Mouse (Mus musculus) MEL (cell line): ENCODE data around the gene Rpn2.

Experiments used
- CTCF ChIP-seq, 3 experiments: IDR thresholded peaks in 2 of 3; conservative IDR thresholded peaks in 1 of 3; 2 replicates each; pipeline ENCODE4 v1.5.1; 2011 to 2012; ENCODE audit warnings: low read length in 3 of 3, low read depth in 2 of 3, mild to moderate bottlenecking in 2 of 3, improper control_type of control experiment in 1 of 3, inconsistent platforms in 1 of 3, mixed read lengths in 1 of 3, moderate library complexity in 1 of 3; ENCODE audit not compliant: control insufficient read depth in 1 of 3, insufficient read depth in 1 of 3, poor library complexity in 1 of 3, severe bottlenecking in 1 of 3
- ELF1 ChIP-seq: IDR thresholded peaks from 2 replicates; pipeline ENCODE4 v1.6.1; 2014; ENCODE audit warnings: low read depth, mild to moderate bottlenecking, inconsistent platforms, low read length, improper control_type of control experiment, moderate library complexity
- EP300 ChIP-seq, 2 experiments: IDR thresholded peaks; 2 replicates each; pipeline ENCODE4 v1.6.1; 2011; ENCODE audit warnings: improper control_type of control experiment in 2 of 2, low read length in 2 of 2, low read depth in 1 of 2, mild to moderate bottlenecking in 1 of 2
- HCFC1 ChIP-seq: IDR thresholded peaks from 2 replicates; pipeline ENCODE4 v1.6.1; 2012; ENCODE audit warnings: low read depth, mild to moderate bottlenecking, inconsistent platforms, low read length, improper control_type of control experiment, moderate library complexity
- KAT2A ChIP-seq: conservative IDR thresholded peaks from 2 replicates; pipeline ENCODE4 v1.6.1; 2012; ENCODE audit warnings: low read depth, low read length, improper control_type of control experiment, inconsistent platforms
- MXI1 ChIP-seq: IDR thresholded peaks from 2 replicates; pipeline ENCODE4 v1.6.1; 2011; ENCODE audit warnings: mild to moderate bottlenecking, low read depth, low read length, improper control_type of control experiment
- MYC ChIP-seq: IDR thresholded peaks from 2 replicates; pipeline ENCODE4 v1.6.1; 2011; ENCODE audit warnings: low read depth, mild to moderate bottlenecking, low read length, improper control_type of control experiment, moderate library complexity
- POLR2A ChIP-seq, 2 experiments: IDR thresholded peaks; 2 replicates each; pipeline ENCODE4 v1.6.1; 2011 to 2012; ENCODE audit warnings: low read length in 2 of 2, mild to moderate bottlenecking in 2 of 2, control low read depth in 1 of 2, improper control_type of control experiment in 1 of 2, low read depth in 1 of 2, moderate library complexity in 1 of 2; ENCODE audit not compliant: control insufficient read depth in 1 of 2, insufficient read depth in 1 of 2, poor library complexity in 1 of 2
- SMC3 ChIP-seq: IDR thresholded peaks from 2 replicates; pipeline ENCODE4 v1.6.1; 2011; ENCODE audit warnings: low read depth, low read length, improper control_type of control experiment
- USF1 ChIP-seq: IDR thresholded peaks from 2 replicates; pipeline ENCODE4 v1.6.1; 2014; ENCODE audit warnings: low read depth, mild to moderate bottlenecking, inconsistent platforms, low read length, improper control_type of control experiment, moderate library complexity
- USF2 ChIP-seq, 2 experiments: IDR thresholded peaks; 2 replicates each; pipeline ENCODE4 v1.6.1; 2011 to 2012; ENCODE audit warnings: improper control_type of control experiment in 2 of 2, low read length in 2 of 2, borderline replicate concordance in 1 of 2, inconsistent platforms in 1 of 2, low read depth in 1 of 2, mild to moderate bottlenecking in 1 of 2; ENCODE audit not compliant: insufficient read depth in 1 of 2
- ZNF384 ChIP-seq: IDR thresholded peaks from 2 replicates; pipeline ENCODE4 v1.6.1; 2012; ENCODE audit warnings: low read depth, mild to moderate bottlenecking, inconsistent platforms, low read length, improper control_type of control experiment

DNA sequence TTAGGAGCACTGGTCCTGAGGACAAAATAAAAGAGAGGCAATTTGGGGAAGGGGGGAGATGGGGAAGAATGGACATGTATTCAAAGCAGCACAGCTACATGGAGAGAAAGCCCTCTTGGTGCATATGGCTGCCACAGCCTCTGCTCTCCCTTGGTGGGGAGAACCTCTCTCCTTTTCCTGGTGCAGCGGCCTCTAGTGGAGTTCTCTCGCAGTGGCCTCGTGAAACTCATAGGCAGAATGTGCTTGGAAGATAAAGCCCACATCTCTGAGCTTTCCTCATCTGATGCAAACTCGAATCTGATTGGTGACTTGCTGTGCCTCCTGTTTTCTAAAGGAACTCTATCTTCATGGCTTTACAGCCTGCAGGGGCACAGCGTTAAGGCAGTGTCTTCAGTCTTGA, 19.1 kb upstream of the Rpn2 start:
- TF ChIP-seq HCFC1 (0 out of 2 replicates have a peak, but pooled peaks have one; percentile 16), USF1 (0 out of 2 replicates have a peak, but pooled peaks have one; percentile 4), CTCF (IDR thresholded peaks at IDR 0.05 in 2 of 3, conservative IDR thresholded peaks at IDR 0.05 in 1 of 3; ENCODE audit: control insufficient read depth in 1 of 3, insufficient read depth in 1 of 3, low read depth in 2 of 3, low read length in 3 of 3, poor library complexity in 1 of 3, severe bottlenecking in 1 of 3) (peak; percentile 84 to 93 (median 88)), USF2 (IDR thresholded peaks at IDR 0.05; ENCODE audit: borderline replicate concordance in 1 of 2, insufficient read depth in 1 of 2, low read depth in 1 of 2, low read length in 2 of 2) (no peak), ELF1 (peak; percentile 63; the same call in 1 of the 2 replicates), EP300 (IDR thresholded peaks at IDR 0.05; ENCODE audit: low read depth in 1 of 2, low read length in 2 of 2) (no peak), MXI1 (no peak), SMC3 (peak; percentile 59), KAT2A (no peak), ZNF384 (no peak), POLR2A (IDR thresholded peaks at IDR 0.05; ENCODE audit: control insufficient read depth in 1 of 2, insufficient read depth in 1 of 2, low read depth in 1 of 2, low read length in 2 of 2, poor library complexity in 1 of 2) (no peak), MYC (peak; percentile 80; the same call in 1 of the 2 replicates)
